ENCODE assay signal across 10 mouse cellular contexts in the genomic region with DNA sequence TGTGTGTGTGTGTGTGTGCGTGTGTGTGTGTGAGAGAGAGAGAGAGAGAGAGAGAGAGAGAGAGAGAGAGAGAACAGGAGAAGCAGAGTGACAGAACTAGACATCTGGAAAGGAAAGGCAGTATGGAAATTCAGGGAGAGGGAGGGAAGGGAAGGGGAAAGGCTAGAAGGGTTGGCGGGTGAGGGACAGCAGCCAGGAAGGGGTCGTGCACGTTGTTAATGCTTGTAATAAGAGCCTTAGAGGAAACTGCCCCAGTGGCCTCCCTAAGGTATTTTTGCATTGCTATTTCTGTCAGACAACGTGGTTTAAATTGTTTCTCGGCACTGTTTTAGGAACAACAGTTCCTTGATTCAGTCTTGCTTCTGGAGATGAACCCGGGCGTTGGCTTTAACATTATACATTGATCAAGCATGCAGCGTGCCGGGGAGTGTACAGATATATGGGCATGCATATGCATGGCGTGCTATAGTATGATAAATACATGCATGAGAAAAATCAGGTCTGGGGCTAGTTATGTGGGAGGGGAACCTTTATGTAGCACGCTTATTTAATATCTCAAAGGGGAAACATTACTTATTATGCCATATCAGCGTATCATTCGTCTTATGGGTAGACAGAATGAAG. TPM values are rescaled to one million over a fixed set of nuclear protein-coding genes. Genes with fewer than 3 reads are reported as not detected.
DNase-seq lines count a peak whose midpoint lies in the region; ATAC-seq and TF ChIP-seq lines count a peak whose summit lies in the region.
"Had no signal": no experiment of that assay in that cellular context is flagged by ENCODE, and none has a peak within 500 bp of the region (broad histone marks: within the 10 kb centered on the region; RNA-seq: fewer than 3 reads in every experiment).

No protein-coding gene starts in this region.

- no peak overlapping the region; the same call in 1 of the 2 replicates for H3K27ac ChIP-seq in intestine, embryonic 14.5 days (ENCODE audit: low read depth)
- no peak overlapping the region for H3K27ac ChIP-seq in intestine, embryonic 16.5 days (ENCODE audit: low read length)
- peak overlapping the region; percentile 85 for H3K27ac ChIP-seq in embryonic facial prominence, embryonic 11.5 days (replicated peaks; ENCODE audit: low read depth, low read length)
- peak overlapping the region; percentile 71; the same call in 1 of the 2 replicates for H3K27ac ChIP-seq in hindbrain, embryonic 12.5 days
- H3K27ac ChIP-seq in neural tube, embryonic 13.5 days (replicated peaks), result peak overlapping the region; percentile 59; the same call in 1 of the 2 replicates
- no peak overlapping the region for H3K27ac ChIP-seq in thymus, adult 2 months (ENCODE audit: control insufficient read depth, insufficient read depth, low read length)
- no peak overlapping the region for H3K27ac ChIP-seq in kidney, embryonic 16.5 days (ENCODE audit: low read length)
- H3K27ac ChIP-seq: macrophage had no signal

- no peak for ATAC-seq in intestine, embryonic 14.5 days (replicated peaks; ENCODE audit: low FRiP score, low TSS enrichment, low read depth)
- no peak for ATAC-seq in intestine, embryonic 16.5 days
- 0 out of 2 replicates have a peak, but pooled peaks have one; percentile 18 for ATAC-seq in embryonic facial prominence, embryonic 11.5 days (replicated peaks; ENCODE audit: insufficient number of reproducible peaks, low FRiP score, low TSS enrichment, low read depth)
- ATAC-seq in hindbrain, embryonic 12.5 days (ENCODE audit: low FRiP score), result no peak
- peak; percentile 51 for ATAC-seq in neural tube, embryonic 13.5 days (ENCODE audit: low read depth)
- ATAC-seq in kidney, embryonic 16.5 days (ENCODE audit: low FRiP score, low TSS enrichment), result no peak

- H3K9ac ChIP-seq in intestine, embryonic 14.5 days (ENCODE audit: low read length), result no peak overlapping the region
- H3K9ac ChIP-seq in intestine, embryonic 16.5 days (ENCODE audit: low read depth, low read length), result no peak overlapping the region
- H3K9ac ChIP-seq in embryonic facial prominence, embryonic 11.5 days (replicated peaks; ENCODE audit: low read length), result no peak overlapping the region
- no peak overlapping the region for H3K9ac ChIP-seq in hindbrain, embryonic 12.5 days
- H3K9ac ChIP-seq in neural tube, embryonic 13.5 days, result 0 out of 2 replicates have a peak overlapping the region, but pooled peaks have one; percentile 17
- H3K9ac ChIP-seq in kidney, embryonic 16.5 days (replicated peaks; ENCODE audit: low read length), result no peak overlapping the region

- peaks cover 31% of the 10 kb centered on the region for H3K4me1 ChIP-seq in intestine, embryonic 14.5 days (replicated peaks; ENCODE audit: control insufficient read depth, insufficient read depth, low read length)
- H3K4me1 ChIP-seq in intestine, embryonic 16.5 days (ENCODE audit: control insufficient read depth, insufficient read depth, low read length), result peaks cover 30% of the 10 kb centered on the region
- peaks cover 7% of the 10 kb centered on the region for H3K4me1 ChIP-seq in embryonic facial prominence, embryonic 11.5 days (ENCODE audit: control insufficient read depth, insufficient read depth, low read length)
- H3K4me1 ChIP-seq in hindbrain, embryonic 12.5 days, result peaks cover 35% of the 10 kb centered on the region
- peaks cover 28% of the 10 kb centered on the region for H3K4me1 ChIP-seq in neural tube, embryonic 13.5 days (replicated peaks)
- no peaks in the 10 kb centered on the region for H3K4me1 ChIP-seq in thymus, adult 2 months (replicated peaks; ENCODE audit: control insufficient read depth, insufficient read depth, low read length)
- peaks cover 25% of the 10 kb centered on the region for H3K4me1 ChIP-seq in kidney, embryonic 16.5 days (ENCODE audit: insufficient read depth, low read length)

- DNase-seq in intestine, embryonic 14.5 days (ENCODE audit: low spot score), result no peak
- peak; percentile 77 for DNase-seq in embryonic facial prominence, embryonic 11.5 days (ENCODE audit: low spot score)
- no peak for DNase-seq in thymus, adult 2 months
- DNase-seq in cerebellum, adult 9-11 months, result no peak
- DNase-seq: layer of hippocampus, adult 9-11 months had no signal

- H3K4me2 ChIP-seq in intestine, embryonic 14.5 days (ENCODE audit: low read length), result peak overlapping the region; percentile 26
- H3K4me2 ChIP-seq in intestine, embryonic 16.5 days (ENCODE audit: low read depth, low read length), result no peak overlapping the region
- no peak overlapping the region for H3K4me2 ChIP-seq in embryonic facial prominence, embryonic 11.5 days (ENCODE audit: low read depth, low read length)
- 0 out of 2 replicates have a peak overlapping the region, but pooled peaks have one; percentile 2 for H3K4me2 ChIP-seq in hindbrain, embryonic 12.5 days (replicated peaks)
- peak overlapping the region; percentile 29 for H3K4me2 ChIP-seq in neural tube, embryonic 13.5 days
- H3K4me2 ChIP-seq in kidney, embryonic 16.5 days (replicated peaks; ENCODE audit: low read depth, low read length), result no peak overlapping the region

- TF ChIP-seq CTCF in thymus, adult 2 months (IDR thresholded peaks at IDR 0.05; ENCODE audit: borderline replicate concordance, control insufficient read depth, extremely low read depth, insufficient read depth, low read length, poor library complexity), result no peak

- H3K36me3 ChIP-seq in intestine, embryonic 14.5 days (ENCODE audit: control insufficient read depth, insufficient read depth, low read length), result no peaks in the 10 kb centered on the region
- no peaks in the 10 kb centered on the region for H3K36me3 ChIP-seq in intestine, embryonic 16.5 days (ENCODE audit: control insufficient read depth, insufficient read depth, low read length)
- H3K36me3 ChIP-seq in embryonic facial prominence, embryonic 11.5 days (replicated peaks; ENCODE audit: control insufficient read depth, insufficient read depth, low read depth, low read length), result no peaks in the 10 kb centered on the region
- H3K36me3 ChIP-seq in hindbrain, embryonic 12.5 days, result no peaks in the 10 kb centered on the region
- no peaks in the 10 kb centered on the region for H3K36me3 ChIP-seq in neural tube, embryonic 13.5 days
- no peaks in the 10 kb centered on the region for H3K36me3 ChIP-seq in thymus, adult 2 months (ENCODE audit: control insufficient read depth, insufficient read depth, low read length)
- H3K36me3 ChIP-seq in kidney, embryonic 16.5 days (ENCODE audit: insufficient read depth, low read length), result no peaks in the 10 kb centered on the region

- no peaks in the 10 kb centered on the region for H3K27me3 ChIP-seq in intestine, embryonic 14.5 days (replicated peaks; ENCODE audit: control insufficient read depth, insufficient read depth, low read length)
- no peaks in the 10 kb centered on the region for H3K27me3 ChIP-seq in intestine, embryonic 16.5 days (replicated peaks; ENCODE audit: control insufficient read depth, insufficient read depth, low read length)
- H3K27me3 ChIP-seq in embryonic facial prominence, embryonic 11.5 days (ENCODE audit: control insufficient read depth, insufficient read depth, low read length), result no peaks in the 10 kb centered on the region
- H3K27me3 ChIP-seq in hindbrain, embryonic 12.5 days, result no peaks in the 10 kb centered on the region
- H3K27me3 ChIP-seq in neural tube, embryonic 13.5 days, result no peaks in the 10 kb centered on the region
- H3K27me3 ChIP-seq in thymus, adult 2 months (ENCODE audit: control insufficient read depth, insufficient read depth, low read length), result no peaks in the 10 kb centered on the region
- no peaks in the 10 kb centered on the region for H3K27me3 ChIP-seq in kidney, embryonic 16.5 days (ENCODE audit: insufficient read depth, low read length)

- H3K4me3 ChIP-seq in intestine, embryonic 14.5 days (ENCODE audit: low read depth, low read length), result no peak overlapping the region
- H3K4me3 ChIP-seq in intestine, embryonic 16.5 days (ENCODE audit: low read length), result no peak overlapping the region
- no peak overlapping the region for H3K4me3 ChIP-seq in embryonic facial prominence, embryonic 11.5 days (ENCODE audit: low read depth, low read length)
- no peak overlapping the region for H3K4me3 ChIP-seq in hindbrain, embryonic 12.5 days
- no peak overlapping the region for H3K4me3 ChIP-seq in neural tube, embryonic 13.5 days
- H3K4me3 ChIP-seq in thymus, adult 2 months (ENCODE audit: control insufficient read depth, insufficient read depth, low read length), result no peak overlapping the region
- no peak overlapping the region for H3K4me3 ChIP-seq in kidney, embryonic 16.5 days (ENCODE audit: low read length)

- H3K9me3 ChIP-seq in intestine, embryonic 14.5 days (ENCODE audit: control insufficient read depth, low read length), result no peaks in the 10 kb centered on the region
- H3K9me3 ChIP-seq in intestine, embryonic 16.5 days (ENCODE audit: control insufficient read depth, low read length), result no peaks in the 10 kb centered on the region
- no peaks in the 10 kb centered on the region; the same call in 1 of the 2 replicates for H3K9me3 ChIP-seq in embryonic facial prominence, embryonic 11.5 days (replicated peaks; ENCODE audit: control insufficient read depth, low read length)
- H3K9me3 ChIP-seq in hindbrain, embryonic 12.5 days (replicated peaks), result no peaks in the 10 kb centered on the region
- no peaks in the 10 kb centered on the region for H3K9me3 ChIP-seq in neural tube, embryonic 13.5 days
- H3K9me3 ChIP-seq in kidney, embryonic 16.5 days (ENCODE audit: low read length), result no peaks in the 10 kb centered on the region; the same call in 1 of the 2 replicates

- WGBS in intestine, embryonic 14.5 days, result 24% methylated on average over 14 of the region's 14 CpGs
- 32% methylated on average over 14 of the region's 14 CpGs for WGBS in intestine, embryonic 16.5 days
- 27% methylated on average over 14 of the region's 14 CpGs for WGBS in embryonic facial prominence, embryonic 11.5 days
- WGBS in hindbrain, embryonic 12.5 days, result 42% methylated on average over 14 of the region's 14 CpGs
- 40% methylated on average over 14 of the region's 14 CpGs for WGBS in neural tube, embryonic 13.5 days
- WGBS in thymus, adult 2 months, result 52% methylated on average over 14 of the region's 14 CpGs
- WGBS in kidney, embryonic 16.5 days, result 35% methylated on average over 14 of the region's 14 CpGs

- TF ChIP-seq POLR2A in thymus, adult 2 months (IDR thresholded peaks at IDR 0.05; ENCODE audit: control insufficient read depth, extremely low read depth, insufficient read depth, low read length, poor library complexity), result no peak

RNA-seq across cellular contexts. Expression of a gene that starts 52.6 kb away (rescaled TPM):
- 8.4 and 8.8 TPM in 2 replicates for polyA plus RNA-seq in intestine, embryonic 14.5 days (2014; fragmentation: Nextera tagmentation; extraction: Ambion mirVana)
- polyA plus RNA-seq in intestine, embryonic 16.5 days (2015; fragmentation: Nextera tagmentation; extraction: Ambion mirVana), result 3.0 and 3.2 TPM in 2 replicates
- 4.8 and 6.5 TPM in 2 replicates for polyA plus RNA-seq in embryonic facial prominence, embryonic 11.5 days (2014; fragmentation: Nextera tagmentation; extraction: Ambion mirVana)
- polyA plus RNA-seq in hindbrain, embryonic 12.5 days (2016; fragmentation: Nextera tagmentation; extraction: Ambion mirVana), result 3.2 and 3.6 TPM in 2 replicates
- 3.2 and 3.5 TPM in 2 replicates for polyA plus RNA-seq in neural tube, embryonic 13.5 days (2015; fragmentation: Nextera tagmentation; extraction: Ambion mirVana)
- polyA plus RNA-seq in thymus, adult 2 months (2012; rRNA removed), result 7.9 and 8.0 TPM in 2 replicates
- 2.1 and 2.4 TPM in 2 replicates for polyA plus RNA-seq in kidney, embryonic 16.5 days (2015; fragmentation: Nextera tagmentation; extraction: Ambion mirVana)

Comparison
In these comparisons a context has a peak if more than half of its experiments do, and no peak if none do; other contexts are left out.
1. H3K4me2 ChIP-seq: peak in intestine, embryonic 14.5 days (single experiment), hindbrain, embryonic 12.5 days (single experiment) and neural tube, embryonic 13.5 days (single experiment); none in intestine, embryonic 16.5 days (single experiment), embryonic facial prominence, embryonic 11.5 days (single experiment) and kidney, embryonic 16.5 days (single experiment).
2. ATAC-seq: peak in embryonic facial prominence, embryonic 11.5 days (single experiment) and neural tube, embryonic 13.5 days (single experiment); none in intestine, embryonic 14.5 days (single experiment), intestine, embryonic 16.5 days (single experiment), hindbrain, embryonic 12.5 days (single experiment) and kidney, embryonic 16.5 days (single experiment).
3. H3K27ac ChIP-seq: peak in embryonic facial prominence, embryonic 11.5 days (single experiment), hindbrain, embryonic 12.5 days (single experiment) and neural tube, embryonic 13.5 days (single experiment); none in intestine, embryonic 14.5 days (single experiment), intestine, embryonic 16.5 days (single experiment), thymus, adult 2 months (single experiment) and kidney, embryonic 16.5 days (single experiment).